Comparison of ENCODE assay signal across 27 mouse cellular contexts in genomic region chr12:89963073-89963472, GRCm38 (mm10).
"Had no signal": no experiment of that assay in that cellular context is flagged by ENCODE, and none has a peak within 500 bp of the region (broad histone marks: within the 10 kb centered on the region; RNA-seq: fewer than 3 reads in every experiment).

No protein-coding gene starts in this region.

- H3K4me1 ChIP-seq: heart, embryonic 13.5 days; heart, embryonic 15.5 days; hindbrain, embryonic 10.5 days; hindbrain, embryonic 12.5 days; intestine, embryonic 15.5 days; limb, embryonic 10.5 days; limb, embryonic 12.5 days had no signal

- H3K27me3 ChIP-seq: heart, embryonic 13.5 days; heart, embryonic 15.5 days; hindbrain, embryonic 12.5 days; intestine, embryonic 15.5 days; limb, embryonic 12.5 days had no signal

- H3K4me2 ChIP-seq: heart, embryonic 11.5 days; heart, embryonic 13.5 days; heart, embryonic 15.5 days; hindbrain, embryonic 12.5 days; hindbrain, embryonic 14.5 days; intestine, embryonic 15.5 days; limb, embryonic 12.5 days; liver, embryonic 11.5 days had no signal

- H3K9me3 ChIP-seq: heart, embryonic 13.5 days; heart, embryonic 15.5 days; hindbrain, embryonic 10.5 days; hindbrain, embryonic 12.5 days; intestine, embryonic 15.5 days; limb, embryonic 10.5 days; limb, embryonic 12.5 days had no signal

- H3K9ac ChIP-seq: heart, embryonic 13.5 days; heart, embryonic 15.5 days; hindbrain, embryonic 12.5 days; hindbrain, embryonic 14.5 days; intestine, embryonic 15.5 days; limb, embryonic 12.5 days had no signal

- H3K27ac ChIP-seq: gastrocnemius, adult 2 months; heart, adult 2 months; heart, embryonic 13.5 days; heart, embryonic 15.5 days; hindbrain, embryonic 10.5 days; hindbrain, embryonic 12.5 days; hindbrain, embryonic 14.5 days; intestine, embryonic 15.5 days; left cerebral cortex, adult 2 months; limb, embryonic 10.5 days; limb, embryonic 12.5 days had no signal

- ATAC-seq: hindbrain, embryonic 16.5 days; inflammation-experienced regulatory T-cells, adult 6 months; intestine, embryonic 15.5 days; intestine, postnatal 0 days had no signal

- DNase-seq: gastrocnemius, adult 2 months; gastrocnemius, postnatal 10 days; gastrocnemius, postnatal 25 days; heart, adult 11 months; heart, adult 2 months; heart, postnatal 14 days; heart, postnatal 36 days; kidney, adult 18-20 months; kidney, adult 8-10 months; kidney, postnatal 10 days; kidney, postnatal 25 days; layer of hippocampus, adult 9-11 months; liver had no signal

- H3K36me3 ChIP-seq: heart, embryonic 13.5 days; heart, embryonic 15.5 days; hindbrain, embryonic 10.5 days; hindbrain, embryonic 12.5 days; intestine, embryonic 15.5 days; limb, embryonic 10.5 days; limb, embryonic 12.5 days had no signal

- H3K4me3 ChIP-seq: gastrocnemius, adult 2 months; heart, adult 2 months; heart, embryonic 13.5 days; heart, embryonic 15.5 days; hindbrain, embryonic 10.5 days; hindbrain, embryonic 12.5 days; intestine, embryonic 15.5 days; left cerebral cortex, adult 2 months; limb, embryonic 10.5 days; limb, embryonic 12.5 days had no signal
